Mouse (Mus musculus): ENCODE results near the gene Msto1.
"Not testable (repeated sequence)": the region's sequence is repeated elsewhere in the genome, so short reads cannot be mapped to it uniquely, and the experiment has no call there.

Msto1 gene

GRCm38 (mm10) chr3:88905209-88905608 lies 8.6 kb downstream of the Msto1 start:
- DNase-seq (ENCODE audit: low spot score) = no peak

GRCm38 (mm10) chr3:88904803-88905202 lies 9.0 kb downstream of the Msto1 start:
- DNase-seq (ENCODE audit: low spot score) = no peak

- DNase-seq (ENCODE audit: low spot score) = not testable (repeated sequence)
Observed at GRCm38 (mm10) chr3:88893011-88893410, 20.8 kb downstream of the Msto1 start.

- not testable (repeated sequence) for DNase-seq (ENCODE audit: low spot score)
Observed at GRCm38 (mm10) chr3:88882536-88882935, 31.3 kb downstream of the Msto1 start.

GRCm38 (mm10) chr3:88868449-88868848 lies 45.4 kb downstream of the Msto1 start:
- DNase-seq (ENCODE audit: low spot score) = not testable (repeated sequence)

- not testable (repeated sequence) for DNase-seq (ENCODE audit: low spot score)
Observed at GRCm38 (mm10) chr3:88867177-88867576, 46.6 kb downstream of the Msto1 start.

GRCm38 (mm10) chr3:88866735-88867134 lies 47.1 kb downstream of the Msto1 start:
- not testable (repeated sequence) for DNase-seq (ENCODE audit: low spot score)

- DNase-seq (ENCODE audit: low spot score) = no peak
Observed at GRCm38 (mm10) chr3:88862129-88862528, 51.7 kb downstream of the Msto1 start.

GRCm38 (mm10) chr3:88855837-88856236 lies 58.0 kb downstream of the Msto1 start:
- no peak for DNase-seq (ENCODE audit: low spot score)
